Mouse (Mus musculus): ENCODE measurements around the gene Gpr84. TPM values are rescaled to one million over a fixed set of nuclear protein-coding genes. Genes with fewer than 3 reads are reported as not detected.

The Gpr84 gene
- polyA plus RNA-seq, 1 experiment from 2014 or later: 0.46 TPM

- H3K36me3 ChIP-seq (ENCODE audit: control insufficient read depth, insufficient read depth, low read length): no peaks in the 10 kb centered on the region
- H3K27me3 ChIP-seq (ENCODE audit: control insufficient read depth, insufficient read depth, low read length): no peaks in the 10 kb centered on the region
- H3K9me3 ChIP-seq (ENCODE audit: control insufficient read depth, low read depth, low read length): no peaks in the 10 kb centered on the region
- no peak for ATAC-seq (ENCODE audit: insufficient number of reproducible peaks, insufficient read depth, low FRiP score, low read depth)
- whole genome bisulfite sequencing: 81% methylated on average over 4 of the region's 4 CpGs
- H3K27ac ChIP-seq (ENCODE audit: low read length): no peak overlapping the region
- H3K4me1 ChIP-seq (ENCODE audit: control insufficient read depth, insufficient read depth, low read length): peaks cover 5% of the 10 kb centered on the region; the same call in 1 of the 2 replicates
- no peak overlapping the region for H3K4me2 ChIP-seq (replicated peaks; ENCODE audit: low read depth, low read length)
- no peak overlapping the region for H3K9ac ChIP-seq (replicated peaks; ENCODE audit: low read depth, low read length)
- no peak overlapping the region for H3K4me3 ChIP-seq (ENCODE audit: low read depth, low read length)
Observed at GRCm38 (mm10) chr15:103268903-103269302, 41.5 kb downstream of the Gpr84 start.

GRCm38 (mm10) chr15:103264794-103265193 lies 45.6 kb downstream of the Gpr84 start:
- Histone ChIP-seq H3K4me2 (replicated peaks; ENCODE audit: low read depth, low read length) (no peak overlapping the region), H3K27ac (ENCODE audit: low read length) (no peak overlapping the region), H3K9me3 (ENCODE audit: control insufficient read depth, low read depth, low read length) (no peaks in the 10 kb centered on the region), H3K27me3 (ENCODE audit: control insufficient read depth, insufficient read depth, low read length) (no peaks in the 10 kb centered on the region), H3K9ac (replicated peaks; ENCODE audit: low read depth, low read length) (no peak overlapping the region), H3K36me3 (ENCODE audit: control insufficient read depth, insufficient read depth, low read length) (no peaks in the 10 kb centered on the region), H3K4me3 (ENCODE audit: low read depth, low read length) (no peak overlapping the region), H3K4me1 (ENCODE audit: control insufficient read depth, insufficient read depth, low read length) (no peaks in the 10 kb centered on the region)
- WGBS: 84% methylated on average over 2 of the region's 2 CpGs
- ATAC-seq (ENCODE audit: insufficient number of reproducible peaks, insufficient read depth, low FRiP score, low read depth): no peak

GRCm38 (mm10) chr15:103259989-103260388 lies 50.4 kb downstream of the Gpr84 start:
- Histone ChIP-seq H3K36me3 (ENCODE audit: control insufficient read depth, insufficient read depth, low read length) (no peaks in the 10 kb centered on the region), H3K27me3 (ENCODE audit: control insufficient read depth, insufficient read depth, low read length) (no peaks in the 10 kb centered on the region), H3K9me3 (ENCODE audit: control insufficient read depth, low read depth, low read length) (no peaks in the 10 kb centered on the region), H3K27ac (ENCODE audit: low read length) (no peak overlapping the region), H3K4me3 (ENCODE audit: low read depth, low read length) (no peak overlapping the region), H3K4me1 (ENCODE audit: control insufficient read depth, insufficient read depth, low read length) (peaks cover 7% of the 10 kb centered on the region), H3K9ac (replicated peaks; ENCODE audit: low read depth, low read length) (no peak overlapping the region), H3K4me2 (replicated peaks; ENCODE audit: low read depth, low read length) (no peak overlapping the region)
- WGBS: 46% methylated on average over 1 of the region's 1 CpGs
- no peak for ATAC-seq (ENCODE audit: insufficient number of reproducible peaks, insufficient read depth, low FRiP score, low read depth)

GRCm38 (mm10) chr15:103259162-103259561 lies 51.2 kb downstream of the Gpr84 start:
- no peaks in the 10 kb centered on the region for H3K36me3 ChIP-seq (ENCODE audit: control insufficient read depth, insufficient read depth, low read length)
- H3K4me1 ChIP-seq (ENCODE audit: control insufficient read depth, insufficient read depth, low read length): peaks cover 11% of the 10 kb centered on the region
- no peak overlapping the region for H3K4me3 ChIP-seq (ENCODE audit: low read depth, low read length)
- WGBS: 86% methylated on average over 5 of the region's 5 CpGs
- H3K4me2 ChIP-seq (replicated peaks; ENCODE audit: low read depth, low read length): no peak overlapping the region
- no peak overlapping the region for H3K27ac ChIP-seq (ENCODE audit: low read length)
- H3K27me3 ChIP-seq (ENCODE audit: control insufficient read depth, insufficient read depth, low read length): no peaks in the 10 kb centered on the region
- H3K9me3 ChIP-seq (ENCODE audit: control insufficient read depth, low read depth, low read length): no peaks in the 10 kb centered on the region
- no peak for ATAC-seq (ENCODE audit: insufficient number of reproducible peaks, insufficient read depth, low FRiP score, low read depth)
- H3K9ac ChIP-seq (replicated peaks; ENCODE audit: low read depth, low read length): no peak overlapping the region

MicroRNA genes within 50 kb of the gene (microRNA counts, 519-probe panel; counts per million panel counts)
- microRNA mmu-miR-148b: 3,684 counts per million, percentile 73 among the panel's probes with 10 or more counts

Small RNAs within 50 kb of the gene (microRNA-seq; reads per million reads assigned to microRNA genes)
- gene Mir148b: 419 reads per million, percentile 63 among the genes with 10 or more reads in this experiment
- not detected for gene Mir6963

Other genes starting within 250 kb of the Gpr84 start
- 21.4 and 22.2 TPM in 2 replicates for gene Smug1, start 143.5 kb downstream of the Gpr84 start, polyA plus RNA-seq (2014; fragmentation: Nextera tagmentation; extraction: Ambion mirVana)
- gene Cbx5, start 70.8 kb downstream of the Gpr84 start, polyA plus RNA-seq (2014; fragmentation: Nextera tagmentation; extraction: Ambion mirVana): 141 and 154 TPM in 2 replicates
- 852 and 906 TPM in 2 replicates for gene Hnrnpa1, start 70.2 kb downstream of the Gpr84 start, polyA plus RNA-seq (2014; fragmentation: Nextera tagmentation; extraction: Ambion mirVana)
- gene Nfe2, start 52.2 kb downstream of the Gpr84 start, polyA plus RNA-seq (2014; fragmentation: Nextera tagmentation; extraction: Ambion mirVana): 1.9 and 2.0 TPM in 2 replicates
- 281 and 289 TPM in 2 replicates for gene Copz1, start 37.9 kb downstream of the Gpr84 start, polyA plus RNA-seq (2014; fragmentation: Nextera tagmentation; extraction: Ambion mirVana)
- gene Zfp385a, start 29.5 kb upstream of the Gpr84 start, polyA plus RNA-seq (2014; fragmentation: Nextera tagmentation; extraction: Ambion mirVana): 11.1 and 11.7 TPM in 2 replicates
- gene Itga5, start 56.2 kb upstream of the Gpr84 start, polyA plus RNA-seq (2014; fragmentation: Nextera tagmentation; extraction: Ambion mirVana): 67.5 and 71.2 TPM in 2 replicates
- not detected in 2 replicates for gene Gtsf1, start 119.9 kb upstream of the Gpr84 start, polyA plus RNA-seq (2014; fragmentation: Nextera tagmentation; extraction: Ambion mirVana)
- not detected in 2 replicates for gene Gtsf2, start 137.9 kb upstream of the Gpr84 start, polyA plus RNA-seq (2014; fragmentation: Nextera tagmentation; extraction: Ambion mirVana)
- 3.1 and 3.2 TPM in 2 replicates for gene Nckap1l, start 143.2 kb upstream of the Gpr84 start, polyA plus RNA-seq (2014; fragmentation: Nextera tagmentation; extraction: Ambion mirVana)
- gene Pde1b, start 192.4 kb upstream of the Gpr84 start, polyA plus RNA-seq (2014; fragmentation: Nextera tagmentation; extraction: Ambion mirVana): 15.4 and 15.8 TPM in 2 replicates
- gene Ppp1r1a, start 227.4 kb upstream of the Gpr84 start, polyA plus RNA-seq (2014; fragmentation: Nextera tagmentation; extraction: Ambion mirVana): 12.9 and 17.4 TPM in 2 replicates

Data from stomach, embryonic 14.5 days (tissue).